Mouse (Mus musculus): Measurements from ENCODE around the gene Ankrd6. TPM values are rescaled to one million over a fixed set of nuclear protein-coding genes. Genes with fewer than 3 reads are reported as not detected.

Ankrd6 gene
- polyA plus RNA-seq, 1 experiment from 2014 or later = 12.1 TPM

DNA sequence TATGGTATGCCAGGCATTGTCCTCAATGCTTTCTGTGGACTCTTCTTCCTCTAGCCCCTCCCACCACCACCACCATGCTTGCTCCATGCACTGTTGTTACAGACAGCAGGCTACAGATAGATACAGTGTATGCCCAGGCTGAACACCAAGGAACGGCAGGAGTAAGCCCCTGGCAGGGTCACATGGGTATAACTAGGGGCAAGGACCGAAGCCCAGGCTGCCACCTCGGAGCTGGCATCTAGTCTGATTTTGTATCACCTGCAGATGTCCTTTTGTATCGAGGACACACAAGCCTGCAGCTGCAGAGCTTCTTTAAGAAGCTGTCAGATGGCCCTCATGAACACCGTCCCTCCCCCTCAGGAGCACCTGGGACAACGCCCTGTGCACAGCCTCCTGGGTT lies 97.8 kb downstream of the Ankrd6 start:
- Histone ChIP-seq H3K4me1 (peaks cover 6% of the 10 kb centered on the region), H3K9me3 (no peaks in the 10 kb centered on the region), H3K4me2 (no peak overlapping the region), H3K27ac (no peak overlapping the region; the same call in 1 of the 2 replicates), H3K9ac (no peak overlapping the region), H3K27me3 (no peaks in the 10 kb centered on the region), H3K36me3 (no peaks in the 10 kb centered on the region), H3K4me3 (no peak overlapping the region)
- ATAC-seq (ENCODE audit: insufficient number of reproducible peaks, insufficient read depth, low FRiP score, low TSS enrichment, low read depth) = no peak
- 77% methylated on average over 6 of the region's 6 CpGs for WGBS

DNA sequence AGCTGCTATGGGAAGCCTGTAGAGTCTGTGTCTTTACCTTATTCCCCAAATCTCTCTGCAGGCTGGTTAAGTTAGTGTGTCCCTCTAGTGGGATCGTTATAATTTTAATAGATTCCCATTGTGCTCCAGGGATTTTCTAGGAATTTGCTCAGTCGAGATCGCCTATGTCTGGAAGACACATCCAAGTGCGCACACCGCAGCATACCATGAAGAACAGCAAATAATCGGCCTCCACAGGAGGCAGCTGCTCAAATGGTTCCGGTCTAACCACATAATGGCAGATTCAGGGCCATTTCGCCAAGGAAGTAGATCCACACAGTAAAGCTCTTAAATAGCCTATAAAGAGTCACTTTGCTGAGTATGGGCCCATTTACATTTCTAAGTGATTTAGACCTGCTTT lies 98.3 kb downstream of the Ankrd6 start:
- Histone ChIP-seq H3K36me3 (no peaks in the 10 kb centered on the region), H3K4me2 (no peak overlapping the region), H3K4me1 (peaks cover 6% of the 10 kb centered on the region), H3K27me3 (no peaks in the 10 kb centered on the region), H3K9ac (no peak overlapping the region), H3K9me3 (no peaks in the 10 kb centered on the region), H3K27ac (no peak overlapping the region), H3K4me3 (no peak overlapping the region)
- no peak for ATAC-seq (ENCODE audit: insufficient number of reproducible peaks, insufficient read depth, low FRiP score, low TSS enrichment, low read depth)
- WGBS = 67% methylated on average over 8 of the region's 8 CpGs

DNA sequence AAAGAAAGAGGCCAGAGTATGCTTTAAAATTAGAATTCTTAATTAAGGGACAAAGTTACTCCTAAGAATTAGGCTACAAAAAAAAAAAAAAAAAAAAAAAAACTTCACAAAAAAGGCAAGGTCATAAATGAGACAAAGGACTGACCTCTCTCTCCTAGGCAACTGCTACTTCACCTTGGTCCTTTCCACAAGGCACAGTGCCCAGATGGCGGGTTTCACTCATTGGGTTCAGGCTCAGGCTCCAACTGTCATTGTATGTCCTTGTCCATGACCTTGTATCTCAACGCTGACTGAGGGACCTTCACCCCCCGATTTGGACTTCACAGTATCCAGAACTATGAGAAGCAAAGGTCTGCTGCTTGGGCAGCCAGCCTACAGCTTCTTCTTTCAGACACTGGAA lies 112.2 kb downstream of the Ankrd6 start:
- Histone ChIP-seq H3K4me2 (no peak overlapping the region), H3K4me1 (0 out of 2 replicates have a peak, but pooled peaks cover 5% of the 10 kb centered on the region), H3K9me3 (no peaks in the 10 kb centered on the region), H3K27ac (no peak overlapping the region), H3K36me3 (no peaks in the 10 kb centered on the region), H3K4me3 (no peak overlapping the region), H3K27me3 (no peaks in the 10 kb centered on the region), H3K9ac (no peak overlapping the region)
- no peak for ATAC-seq (ENCODE audit: insufficient number of reproducible peaks, insufficient read depth, low FRiP score, low TSS enrichment, low read depth)
- 93% methylated on average over 3 of the region's 3 CpGs for WGBS

DNA sequence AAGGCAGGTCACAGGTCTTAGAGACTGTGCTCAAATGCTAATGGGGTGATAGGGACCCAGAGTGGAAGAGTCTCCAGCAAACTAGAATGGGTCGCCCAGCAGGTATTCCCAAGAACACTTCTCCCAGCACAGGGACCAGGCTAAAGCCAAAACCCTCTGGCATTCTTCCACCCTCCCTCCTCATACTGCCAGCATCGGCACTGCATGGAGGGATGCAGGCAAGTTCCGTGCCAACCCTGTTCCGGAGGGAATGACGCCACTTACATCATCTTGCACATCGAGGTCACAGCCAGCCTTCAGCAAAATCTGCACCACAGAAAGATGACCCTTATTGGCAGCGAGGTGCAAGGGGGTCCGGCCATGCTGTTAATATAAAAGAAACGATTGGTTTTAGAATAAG lies 114.6 kb downstream of the Ankrd6 start:
- H3K27ac ChIP-seq = no peak overlapping the region
- H3K4me2 ChIP-seq = no peak overlapping the region
- no peaks in the 10 kb centered on the region for H3K36me3 ChIP-seq
- H3K4me3 ChIP-seq = no peak overlapping the region
- 93% methylated on average over 9 of the region's 9 CpGs for WGBS
- H3K9ac ChIP-seq = no peak overlapping the region
- ATAC-seq (ENCODE audit: insufficient number of reproducible peaks, insufficient read depth, low FRiP score, low TSS enrichment, low read depth) = no peak
- H3K27me3 ChIP-seq = no peaks in the 10 kb centered on the region
- H3K9me3 ChIP-seq = no peaks in the 10 kb centered on the region
- H3K4me1 ChIP-seq = 0 out of 2 replicates have a peak, but pooled peaks cover 5% of the 10 kb centered on the region

DNA sequence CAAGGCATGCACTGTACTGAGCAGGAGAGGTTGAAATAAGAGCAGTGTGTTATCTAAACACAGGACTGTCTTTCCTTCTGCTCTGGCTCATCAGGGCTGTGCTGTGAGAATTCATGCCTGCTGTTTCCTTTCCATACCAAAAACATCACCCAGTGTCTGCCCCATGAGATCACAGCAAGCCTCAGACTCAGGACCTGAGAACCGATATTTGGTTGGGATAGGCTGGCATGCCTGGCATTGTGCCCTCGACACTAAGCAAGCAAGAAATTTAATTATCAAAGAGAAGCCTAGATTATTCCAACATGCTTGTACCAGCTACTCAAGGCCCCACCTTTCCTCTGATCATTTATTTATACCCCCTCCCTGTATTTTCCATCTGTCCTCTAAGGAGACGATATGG lies 116.1 kb downstream of the Ankrd6 start:
- Histone ChIP-seq H3K9me3 (no peaks in the 10 kb centered on the region), H3K4me1 (peaks cover 5% of the 10 kb centered on the region; the same call in 1 of the 2 replicates), H3K9ac (no peak overlapping the region), H3K36me3 (no peaks in the 10 kb centered on the region), H3K27ac (no peak overlapping the region), H3K4me3 (no peak overlapping the region), H3K4me2 (0 out of 2 replicates have a peak overlapping the region, but pooled peaks have one; percentile 49), H3K27me3 (no peaks in the 10 kb centered on the region)
- no peak for ATAC-seq (ENCODE audit: insufficient number of reproducible peaks, insufficient read depth, low FRiP score, low TSS enrichment, low read depth)
- WGBS = 65% methylated on average over 3 of the region's 3 CpGs

DNA sequence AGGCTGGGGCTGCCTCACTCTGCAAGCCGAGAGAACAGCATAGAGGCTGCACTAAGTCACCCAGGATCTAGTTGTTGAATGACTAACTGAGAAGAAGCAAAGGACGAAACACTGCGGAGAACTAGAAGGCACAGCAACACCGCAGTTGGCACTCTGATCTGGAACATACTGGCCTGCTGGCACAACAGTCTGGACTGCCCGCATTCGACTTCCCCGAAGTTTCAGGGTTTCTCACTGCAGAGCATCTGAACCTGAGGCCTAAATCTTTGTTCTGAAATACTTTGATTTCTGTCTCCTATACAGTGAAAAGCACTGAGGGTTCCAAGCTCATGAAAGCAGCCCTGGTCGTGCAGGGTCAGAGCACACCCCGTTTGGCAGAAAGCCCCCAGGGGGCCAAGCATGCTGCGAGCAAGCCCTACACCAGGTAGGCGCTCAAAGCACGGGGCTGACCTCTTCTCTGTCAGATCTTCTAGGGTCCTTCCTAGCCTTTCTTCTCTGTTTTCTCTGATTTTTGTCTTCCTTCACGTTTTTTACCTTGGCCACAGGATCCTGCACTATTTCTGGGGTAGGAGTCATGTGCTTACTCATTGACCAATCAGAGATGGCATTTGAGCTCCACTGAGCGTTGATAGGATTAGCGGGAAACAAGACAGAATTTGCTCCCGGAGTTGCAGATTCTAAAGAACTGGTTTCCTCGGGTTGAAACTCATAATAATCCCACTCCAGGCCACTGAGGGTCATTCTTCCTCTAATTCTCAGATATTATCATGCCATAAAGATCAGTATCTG lies 117.0 kb downstream of the Ankrd6 start:
- WGBS = 51% methylated on average over 17 of the region's 17 CpGs
- Histone ChIP-seq H3K27me3 (no peaks in the 10 kb centered on the region), H3K27ac (no peak overlapping the region), H3K36me3 (no peaks in the 10 kb centered on the region), H3K4me2 (peak overlapping the region; percentile 49), H3K4me3 (peak overlapping the region; percentile 29), H3K9ac (no peak overlapping the region; the same call in 1 of the 2 replicates), H3K4me1 (peaks cover 5% of the 10 kb centered on the region; the same call in 1 of the 2 replicates), H3K9me3 (no peaks in the 10 kb centered on the region)
- ATAC-seq (ENCODE audit: insufficient number of reproducible peaks, insufficient read depth, low FRiP score, low TSS enrichment, low read depth) = 0 out of 2 replicates have a peak, but pooled peaks have one; percentile 16

DNA sequence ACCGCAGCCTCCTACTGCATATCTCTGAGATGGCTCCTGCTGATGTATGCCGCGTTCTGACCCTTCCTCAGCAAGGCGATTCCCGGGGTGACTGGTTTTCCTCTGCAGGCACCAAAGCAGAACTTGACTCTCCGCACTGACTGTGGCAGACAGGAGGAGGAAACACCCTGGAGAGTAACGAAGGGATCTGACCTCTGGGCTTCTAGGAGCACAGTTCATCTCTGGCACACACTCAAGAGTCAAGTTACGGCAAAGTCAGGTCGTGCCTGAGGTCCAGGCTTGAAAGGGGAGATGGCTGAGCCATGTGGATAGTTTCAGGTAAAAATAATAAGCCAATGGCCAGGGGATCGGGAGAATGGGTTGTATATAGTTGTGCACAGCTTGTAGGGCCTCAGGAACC lies 121.3 kb downstream of the Ankrd6 start:
- Histone ChIP-seq H3K9ac (no peak overlapping the region), H3K27ac (no peak overlapping the region), H3K9me3 (no peaks in the 10 kb centered on the region), H3K4me3 (no peak overlapping the region), H3K4me1 (peaks cover 3% of the 10 kb centered on the region; the same call in 1 of the 2 replicates), H3K36me3 (no peaks in the 10 kb centered on the region), H3K27me3 (no peaks in the 10 kb centered on the region), H3K4me2 (no peak overlapping the region)
- WGBS = 41% methylated on average over 10 of the region's 10 CpGs
- no peak for ATAC-seq (ENCODE audit: insufficient number of reproducible peaks, insufficient read depth, low FRiP score, low TSS enrichment, low read depth)

DNA sequence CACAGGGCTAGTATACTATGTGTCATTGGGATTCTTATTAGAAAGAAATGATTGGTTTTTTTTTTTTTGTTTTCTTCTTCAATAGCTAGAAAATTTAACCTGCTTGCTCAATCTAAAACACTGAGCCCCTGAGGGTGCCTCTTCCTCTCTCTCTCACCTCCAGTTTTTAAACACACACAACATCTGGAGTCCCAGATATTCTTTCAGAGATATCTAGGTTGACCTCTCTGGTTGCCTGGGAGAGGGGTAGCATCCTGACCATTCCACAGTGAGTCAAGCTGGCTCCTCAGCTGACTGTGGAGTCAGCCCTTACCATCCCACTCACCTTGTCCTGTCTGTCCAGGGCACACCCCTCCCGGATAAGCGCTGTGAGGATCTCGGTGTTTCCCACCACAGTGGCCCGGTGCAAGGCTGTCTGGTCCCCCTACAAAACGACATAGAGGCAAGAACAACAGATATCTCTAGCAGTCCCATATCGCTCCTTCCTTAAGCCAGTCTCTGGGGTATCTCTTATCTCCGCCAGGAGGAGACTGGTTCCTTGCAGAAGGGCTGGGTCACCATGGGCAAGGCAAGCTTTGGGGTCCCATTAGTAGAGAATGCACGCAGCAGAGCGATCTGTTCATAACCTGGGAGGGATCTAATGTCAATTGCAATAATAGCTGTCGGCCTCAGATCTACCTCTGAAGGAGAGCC lies 122.1 kb downstream of the Ankrd6 start:
- peaks cover under 1% of the 10 kb centered on the region; the same call in 1 of the 2 replicates for H3K4me1 ChIP-seq
- no peak overlapping the region for H3K4me3 ChIP-seq
- H3K9ac ChIP-seq = no peak overlapping the region
- H3K4me2 ChIP-seq = no peak overlapping the region
- 83% methylated on average over 10 of the region's 10 CpGs for WGBS
- H3K9me3 ChIP-seq = no peaks in the 10 kb centered on the region
- no peak overlapping the region for H3K27ac ChIP-seq
- H3K36me3 ChIP-seq = no peaks in the 10 kb centered on the region
- ATAC-seq (ENCODE audit: insufficient number of reproducible peaks, insufficient read depth, low FRiP score, low TSS enrichment, low read depth) = no peak
- no peaks in the 10 kb centered on the region for H3K27me3 ChIP-seq

DNA sequence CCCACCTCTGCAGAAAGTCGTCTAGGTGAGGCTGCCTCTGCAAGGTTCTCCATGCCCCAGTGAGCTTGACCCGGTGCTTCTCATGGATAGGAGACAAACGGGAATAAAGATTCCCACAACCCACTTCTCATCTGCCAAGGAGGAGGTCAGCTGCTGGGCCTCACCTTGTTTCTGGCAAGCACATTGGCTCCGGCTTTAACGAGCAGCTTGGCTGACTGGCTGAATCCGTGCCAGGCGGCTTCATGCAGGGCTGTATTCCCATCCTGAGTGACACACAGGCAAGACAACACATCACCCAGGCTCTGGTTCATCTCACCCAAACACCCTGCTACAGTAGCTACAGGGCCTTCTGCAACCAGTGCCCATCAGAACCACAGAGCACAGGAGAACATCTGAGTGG lies 123.7 kb downstream of the Ankrd6 start:
- no peaks in the 10 kb centered on the region for H3K9me3 ChIP-seq
- H3K4me1 ChIP-seq = no peaks in the 10 kb centered on the region; the same call in 1 of the 2 replicates
- 67% methylated on average over 7 of the region's 7 CpGs for WGBS
- ATAC-seq (ENCODE audit: insufficient number of reproducible peaks, insufficient read depth, low FRiP score, low TSS enrichment, low read depth) = no peak
- H3K4me3 ChIP-seq = no peak overlapping the region
- no peak overlapping the region for H3K4me2 ChIP-seq
- no peaks in the 10 kb centered on the region for H3K27me3 ChIP-seq
- no peak overlapping the region for H3K9ac ChIP-seq
- no peaks in the 10 kb centered on the region for H3K36me3 ChIP-seq
- no peak overlapping the region for H3K27ac ChIP-seq

DNA sequence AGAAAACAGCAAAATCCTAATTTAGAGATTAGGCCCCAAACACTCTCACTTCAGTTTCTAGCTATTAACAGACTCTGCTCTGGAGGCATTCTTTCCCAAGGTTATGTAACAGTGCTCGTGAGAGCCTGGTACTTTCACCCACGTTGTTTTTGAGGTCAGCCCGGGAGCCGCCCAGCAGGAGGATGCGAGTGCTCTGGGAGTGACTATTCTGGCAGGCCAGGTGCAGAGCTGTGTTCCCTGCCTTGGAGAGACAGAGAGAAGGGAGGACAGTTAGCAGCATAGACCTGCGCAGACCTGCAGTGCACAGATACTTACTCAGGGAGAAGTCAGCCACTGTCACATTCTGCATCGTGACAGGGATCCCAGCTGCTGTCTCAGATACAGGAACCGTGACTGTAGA lies 126.4 kb downstream of the Ankrd6 start:
- H3K4me1 ChIP-seq = no peaks in the 10 kb centered on the region
- WGBS = 61% methylated on average over 8 of the region's 8 CpGs
- no peaks in the 10 kb centered on the region for H3K36me3 ChIP-seq
- H3K4me3 ChIP-seq = no peak overlapping the region
- H3K9me3 ChIP-seq = no peaks in the 10 kb centered on the region
- no peak overlapping the region for H3K27ac ChIP-seq
- H3K27me3 ChIP-seq = no peaks in the 10 kb centered on the region
- no peak overlapping the region for H3K9ac ChIP-seq
- H3K4me2 ChIP-seq = no peak overlapping the region
- ATAC-seq (ENCODE audit: insufficient number of reproducible peaks, insufficient read depth, low FRiP score, low TSS enrichment, low read depth) = no peak

DNA sequence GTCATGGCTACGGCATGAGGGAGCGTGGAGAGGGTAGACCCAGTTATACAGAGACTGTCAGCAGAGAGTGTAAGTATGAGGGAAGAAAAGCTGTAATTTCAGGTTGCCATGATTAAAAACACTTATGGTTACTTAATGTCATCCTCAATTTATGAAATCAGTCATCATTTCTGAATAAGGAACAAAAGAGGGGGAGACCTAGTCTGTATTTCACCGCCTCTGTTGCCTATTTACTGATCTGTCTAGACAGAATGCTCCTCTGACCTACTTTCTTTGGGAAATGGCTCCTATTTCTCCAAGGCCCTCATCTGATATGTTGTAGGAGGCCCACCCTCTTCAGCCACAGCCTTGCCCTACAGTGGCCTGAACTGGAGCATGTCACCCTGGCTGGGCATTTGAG lies 130.0 kb downstream of the Ankrd6 start:
- WGBS = 79% methylated on average over 3 of the region's 3 CpGs
- no peak for ATAC-seq (ENCODE audit: insufficient number of reproducible peaks, insufficient read depth, low FRiP score, low TSS enrichment, low read depth)
- no peak overlapping the region for H3K4me2 ChIP-seq
- no peaks in the 10 kb centered on the region for H3K27me3 ChIP-seq
- H3K4me3 ChIP-seq = no peak overlapping the region
- no peaks in the 10 kb centered on the region for H3K9me3 ChIP-seq
- no peaks in the 10 kb centered on the region; the same call in 1 of the 2 replicates for H3K36me3 ChIP-seq
- H3K4me1 ChIP-seq = no peaks in the 10 kb centered on the region
- no peak overlapping the region for H3K9ac ChIP-seq
- no peak overlapping the region for H3K27ac ChIP-seq

DNA sequence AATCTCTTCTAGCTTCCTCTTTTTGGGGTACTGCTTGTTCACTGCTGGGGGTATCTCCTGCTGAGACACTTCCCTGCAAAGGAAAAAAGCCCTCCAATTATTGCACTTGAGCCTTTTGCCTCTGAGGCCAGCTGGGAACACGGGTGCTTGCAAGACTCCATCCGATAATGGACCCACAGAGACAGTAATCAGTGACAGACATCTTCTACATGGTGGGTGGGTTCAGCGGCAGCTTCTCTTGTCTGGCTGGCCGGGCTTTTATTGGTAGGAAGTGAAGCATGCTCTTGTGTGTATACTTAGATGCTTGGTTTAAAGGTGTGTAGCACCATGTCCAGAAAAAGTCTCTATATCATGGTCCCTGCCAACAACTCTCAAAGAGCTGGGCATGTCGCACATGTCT lies 133.2 kb downstream of the Ankrd6 start:
- H3K36me3 ChIP-seq = peaks cover 3% of the 10 kb centered on the region; the same call in 1 of the 2 replicates
- H3K9me3 ChIP-seq = no peaks in the 10 kb centered on the region
- no peaks in the 10 kb centered on the region for H3K4me1 ChIP-seq
- no peak overlapping the region for H3K27ac ChIP-seq
- WGBS = 69% methylated on average over 5 of the region's 5 CpGs
- no peak for ATAC-seq (ENCODE audit: insufficient number of reproducible peaks, insufficient read depth, low FRiP score, low TSS enrichment, low read depth)
- H3K27me3 ChIP-seq = no peaks in the 10 kb centered on the region
- no peak overlapping the region for H3K9ac ChIP-seq
- no peak overlapping the region for H3K4me2 ChIP-seq
- H3K4me3 ChIP-seq = no peak overlapping the region

All from embryonic facial prominence, embryonic 13.5 days (tissue).